Mouse (Mus musculus) hindbrain, embryonic 16.5 days (tissue): Measurements from ENCODE around the gene Rxfp4. TPM values are rescaled to one million over a fixed set of nuclear protein-coding genes. Genes with fewer than 3 reads are reported as not detected.
A peak's percentile ranks its signal among the peaks of the same experiment; 100 is the strongest.

Experiments used
- ATAC-seq: fragments of 200-750 bp; cut with Nextera tagmentation; 2 replicates; pipeline ENCODE4 v1.8.0; 2017; ENCODE audit warnings: moderate TSS enrichment, moderate library complexity
- H3K27ac ChIP-seq: fragments of 300-500 bp; sonication (generic); 2 replicates; pipeline ENCODE4 v1.5.1; 2014; ENCODE audit warnings: low read depth, mild to moderate bottlenecking, control low read depth, low read length, moderate library complexity
- H3K27me3 ChIP-seq: fragments of 300-500 bp; sonication (generic); replicated peaks from 2 replicates; pipeline ENCODE4 v1.6.1; 2014; ENCODE audit warnings: low read length; ENCODE audit not compliant: control insufficient read depth, insufficient read depth
- H3K36me3 ChIP-seq: fragments of 300-500 bp; sonication (generic); 2 replicates; pipeline ENCODE4 v1.6.1; 2014; ENCODE audit warnings: mild to moderate bottlenecking, low read length, moderate library complexity, mixed read lengths; ENCODE audit not compliant: control insufficient read depth, insufficient read depth
- H3K4me1 ChIP-seq: fragments of 300-500 bp; sonication (generic); 2 replicates; pipeline ENCODE4 v1.6.1; 2014; ENCODE audit warnings: low read depth, low read length; ENCODE audit not compliant: control insufficient read depth, insufficient read depth
- H3K4me2 ChIP-seq: fragments of 300-500 bp; sonication (generic); 2 replicates; pipeline ENCODE4 v1.6.1; 2014; ENCODE audit warnings: mild to moderate bottlenecking, low read length, control low read depth, moderate library complexity
- H3K4me3 ChIP-seq: fragments of 300-500 bp; sonication (generic); 2 replicates; pipeline ENCODE4 v1.5.1; 2014; ENCODE audit warnings: mild to moderate bottlenecking, low read length, control low read depth, moderate library complexity
- H3K9ac ChIP-seq: fragments of 300-500 bp; sonication (generic); 2 replicates; pipeline ENCODE4 v1.6.1; 2014; ENCODE audit warnings: low read depth, mild to moderate bottlenecking, control low read depth, low read length, moderate library complexity
- H3K9me3 ChIP-seq: fragments of 300-500 bp; sonication (generic); 2 replicates; pipeline ENCODE4 v1.6.1; 2014; ENCODE audit warnings: mild to moderate bottlenecking, low read length, moderate library complexity; ENCODE audit not compliant: control insufficient read depth
- WGBS: fragments of 180-500 bp; shearing (Covaris S2); extraction: QIAGEN DNeasy Blood & Tissue Kit; methylation state at CpG from one replicate; pipeline ENCODE4 v1.1.7; 2014; 5-methylcytosine and 5-hydroxymethylcytosine counted together
- polyA plus RNA-seq: library from polyadenylated mRNA; unstranded; fragments of >200 nt; fragmentation: Nextera tagmentation; extraction: Ambion mirVana; gene quantifications from 2 replicates; pipeline ENCODE4 v1.2.1, GENCODE M21; 2015

The Rxfp4 gene
- not detected in 2 replicates for polyA plus RNA-seq

DNA sequence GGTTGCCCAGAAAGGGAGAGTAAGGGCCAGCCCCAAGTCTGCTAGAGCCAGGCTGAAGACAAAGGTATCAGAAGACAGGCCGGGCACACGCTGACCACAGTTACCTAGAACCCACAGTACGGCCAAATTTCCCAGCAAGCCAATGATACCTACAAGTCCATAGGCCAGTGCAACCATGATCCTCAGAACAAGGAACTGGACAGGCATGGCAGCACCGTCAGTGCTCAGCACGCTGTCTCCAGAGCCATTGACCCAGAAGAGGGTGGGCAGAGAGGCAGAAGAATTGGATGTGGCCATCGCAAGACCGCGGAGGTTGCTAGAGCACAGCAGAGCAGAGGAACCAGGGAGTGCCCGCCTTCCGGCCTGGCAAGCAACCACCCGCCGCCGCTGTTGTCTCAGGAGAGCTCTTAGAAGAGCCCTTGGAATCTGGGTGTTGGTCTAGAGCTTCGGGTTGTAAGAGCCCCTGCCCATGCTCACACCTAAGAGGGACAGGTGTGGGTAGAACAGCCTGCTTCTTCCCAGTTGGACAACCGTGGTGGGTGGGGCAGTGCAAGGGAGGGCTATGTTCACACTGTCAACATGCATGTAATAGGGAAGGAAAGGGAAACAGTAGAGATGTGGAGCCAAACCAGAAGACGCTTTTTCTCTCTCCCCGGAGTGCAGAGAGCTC is at the start of gene Rxfp4:
Rxfp4 (minus strand) TSS at position 297 of the 670 bp plus-strand sequence.
- no peaks in the 10 kb centered on the region for H3K36me3 ChIP-seq
- no peaks in the 10 kb centered on the region for H3K27me3 ChIP-seq
- no peaks in the 10 kb centered on the region for H3K4me1 ChIP-seq
- H3K4me2 ChIP-seq = no peak within 1 kb of the TSS
- no peaks in the 10 kb centered on the region for H3K9me3 ChIP-seq
- no peak within 1 kb of the TSS for H3K9ac ChIP-seq
- ATAC-seq = no peak
- WGBS = 90% methylated on average over 17 of the region's 17 CpGs
- no peak within 1 kb of the TSS for H3K4me3 ChIP-seq
- H3K27ac ChIP-seq = no peak within 1 kb of the TSS

DNA sequence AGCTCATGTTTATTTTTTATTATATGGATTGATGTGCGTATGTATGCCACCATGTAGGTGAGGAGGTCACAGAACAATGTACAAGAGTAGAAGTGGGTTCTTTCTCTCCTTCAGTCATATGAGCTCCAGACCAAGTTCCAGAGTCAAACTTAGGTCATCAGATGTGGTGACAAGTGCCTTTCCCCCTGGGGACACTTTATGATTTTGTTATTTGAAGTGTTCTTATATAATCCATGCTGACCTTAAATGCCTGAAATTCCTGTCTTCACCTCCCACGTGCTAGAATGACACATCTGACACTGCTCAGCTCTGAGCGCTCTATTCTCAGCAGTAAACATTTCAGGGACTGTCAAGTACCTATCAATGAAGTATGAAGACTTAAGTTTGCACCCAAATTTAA is 48.3 kb upstream of the Rxfp4 start:
- Histone ChIP-seq H3K27me3 (no peaks in the 10 kb centered on the region), H3K4me2 (no peak overlapping the region), H3K4me3 (no peak overlapping the region), H3K27ac (no peak overlapping the region), H3K9me3 (no peaks in the 10 kb centered on the region), H3K9ac (no peak overlapping the region), H3K36me3 (peaks cover 45% of the 10 kb centered on the region), H3K4me1 (no peaks in the 10 kb centered on the region)
- WGBS = 90% methylated on average over 3 of the region's 3 CpGs
- ATAC-seq = no peak

DNA sequence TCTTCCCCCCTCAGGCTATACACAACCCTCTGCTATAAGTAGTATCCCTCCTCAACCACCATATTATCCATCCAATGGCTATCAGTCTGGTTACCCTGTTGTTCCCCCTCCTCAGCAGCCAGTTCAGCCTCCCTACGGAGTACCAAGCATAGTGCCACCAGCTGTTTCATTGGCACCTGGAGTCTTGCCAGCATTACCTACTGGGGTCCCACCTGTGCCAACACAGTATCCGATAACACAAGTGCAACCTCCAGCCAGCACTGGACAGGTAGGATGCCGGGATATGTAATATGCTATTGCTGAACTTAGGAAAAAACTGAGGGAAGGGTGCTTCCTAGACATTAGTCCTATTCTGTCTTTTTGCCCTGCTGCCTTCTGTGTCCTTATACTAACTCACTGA is 47.3 kb upstream of the Rxfp4 start:
- no peaks in the 10 kb centered on the region for H3K4me1 ChIP-seq
- ATAC-seq = no peak
- no peak overlapping the region for H3K9ac ChIP-seq
- H3K27me3 ChIP-seq = no peaks in the 10 kb centered on the region
- peaks cover 51% of the 10 kb centered on the region for H3K36me3 ChIP-seq
- 88% methylated on average over 3 of the region's 3 CpGs for WGBS
- H3K4me2 ChIP-seq = no peak overlapping the region
- H3K9me3 ChIP-seq = no peaks in the 10 kb centered on the region
- H3K27ac ChIP-seq = no peak overlapping the region
- no peak overlapping the region for H3K4me3 ChIP-seq

DNA sequence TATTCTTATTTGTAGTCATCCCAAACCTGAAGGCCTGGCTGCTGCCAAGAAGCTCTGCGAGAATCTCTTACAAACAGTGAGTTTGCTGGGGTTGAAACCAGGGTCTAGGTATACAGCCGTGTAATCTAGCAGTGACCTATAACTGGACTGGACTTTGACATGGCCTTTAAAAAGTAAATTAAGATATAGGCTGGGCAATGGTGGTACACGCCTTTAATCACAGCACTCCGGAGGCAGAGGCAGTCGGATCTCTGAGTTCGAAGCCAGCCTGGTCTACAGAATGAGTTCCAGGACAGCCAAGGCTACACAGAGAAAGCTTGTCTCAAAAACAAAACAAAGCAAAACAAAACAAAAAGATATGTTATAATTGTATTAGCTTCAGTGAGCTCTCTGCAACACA is 45.9 kb upstream of the Rxfp4 start:
- Histone ChIP-seq H3K4me2 (no peak overlapping the region), H3K27me3 (no peaks in the 10 kb centered on the region), H3K4me3 (no peak overlapping the region), H3K36me3 (peaks cover 55% of the 10 kb centered on the region), H3K9ac (no peak overlapping the region), H3K9me3 (no peaks in the 10 kb centered on the region), H3K4me1 (no peaks in the 10 kb centered on the region), H3K27ac (no peak overlapping the region)
- 97% methylated on average over 6 of the region's 6 CpGs for WGBS
- ATAC-seq = no peak

DNA sequence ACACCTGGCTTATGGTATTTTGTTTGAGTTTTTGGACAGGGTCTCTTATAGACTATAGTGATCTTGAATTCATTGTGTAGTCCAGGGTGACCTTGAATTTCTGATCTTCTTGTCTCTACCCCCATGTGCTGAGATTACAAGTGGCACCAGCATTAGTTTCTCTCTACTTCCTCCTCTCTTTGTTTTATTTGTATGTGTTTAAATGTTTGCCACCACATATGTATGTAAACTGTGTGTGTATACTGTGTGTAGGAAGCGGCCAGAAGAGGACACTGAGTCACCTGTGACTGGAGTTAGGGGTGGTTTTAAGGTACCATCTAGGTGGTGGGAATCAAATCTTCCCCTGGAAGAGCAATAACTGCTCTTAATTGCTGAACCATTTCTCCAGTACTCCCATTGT is 45.1 kb upstream of the Rxfp4 start:
- H3K27ac ChIP-seq = no peak overlapping the region

DNA sequence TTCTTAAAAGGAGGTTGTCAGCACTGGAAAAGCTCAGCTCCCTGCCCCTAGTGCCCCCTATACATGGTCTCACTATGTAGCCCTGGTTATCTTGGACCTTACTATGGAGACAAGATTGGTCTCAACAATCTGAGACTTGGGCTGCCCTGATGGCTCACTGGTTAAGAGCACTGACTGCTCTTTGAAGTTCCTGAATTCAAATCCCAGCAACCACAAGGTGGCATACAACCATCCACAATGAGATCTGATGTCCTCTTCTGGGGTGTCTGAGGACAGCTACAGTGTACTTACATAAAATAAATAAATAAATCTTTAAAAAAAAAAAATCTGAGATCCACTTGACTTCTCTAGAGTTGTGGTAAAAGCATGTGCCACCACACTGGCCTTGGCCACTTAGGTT is 42.6 kb upstream of the Rxfp4 start:
- no peak for ATAC-seq
- H3K27me3 ChIP-seq = no peaks in the 10 kb centered on the region
- H3K36me3 ChIP-seq = peaks cover 68% of the 10 kb centered on the region
- H3K9me3 ChIP-seq = no peaks in the 10 kb centered on the region
- no peak overlapping the region for H3K4me3 ChIP-seq
- no peak overlapping the region for H3K4me2 ChIP-seq
- no peak overlapping the region for H3K27ac ChIP-seq
- H3K4me1 ChIP-seq = no peaks in the 10 kb centered on the region
- no peak overlapping the region for H3K9ac ChIP-seq

More for the DNA sequence above, 45.1 kb upstream of the Rxfp4 start:
- Histone ChIP-seq H3K4me3 (no peak overlapping the region), H3K36me3 (peaks cover 59% of the 10 kb centered on the region), H3K9me3 (no peaks in the 10 kb centered on the region), H3K4me2 (no peak overlapping the region), H3K27me3 (no peaks in the 10 kb centered on the region), H3K9ac (no peak overlapping the region), H3K4me1 (no peaks in the 10 kb centered on the region)
- 96% methylated on average over 1 of the region's 1 CpGs for WGBS
- no peak for ATAC-seq

DNA sequence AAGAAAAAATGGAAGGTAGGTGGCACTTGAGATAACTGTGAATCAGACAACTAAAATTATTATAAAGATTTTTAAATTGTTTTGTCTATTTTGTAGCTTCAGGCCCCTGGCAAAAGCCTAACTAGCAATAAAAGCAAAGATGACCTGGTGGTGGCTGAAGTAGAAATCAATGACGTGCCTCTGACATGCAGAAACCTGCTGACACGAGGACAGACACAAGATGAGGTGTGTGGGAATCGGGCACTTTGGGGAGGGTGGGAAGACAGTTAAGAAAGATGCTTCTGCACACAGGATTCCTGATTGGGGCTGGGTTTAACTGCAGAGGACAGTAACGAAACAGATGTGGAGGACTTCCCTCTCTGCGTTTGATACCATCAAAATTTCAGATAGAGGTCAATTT is 36.1 kb upstream of the Rxfp4 start:
- peaks cover 34% of the 10 kb centered on the region for H3K36me3 ChIP-seq
- H3K4me3 ChIP-seq = no peak overlapping the region
- H3K4me1 ChIP-seq = peaks cover 21% of the 10 kb centered on the region
- no peak for ATAC-seq
- no peak overlapping the region for H3K9ac ChIP-seq
- no peaks in the 10 kb centered on the region for H3K27me3 ChIP-seq
- H3K4me2 ChIP-seq = no peak overlapping the region
- no peaks in the 10 kb centered on the region for H3K9me3 ChIP-seq
- 92% methylated on average over 5 of the region's 5 CpGs for WGBS
- H3K27ac ChIP-seq = no peak overlapping the region

DNA sequence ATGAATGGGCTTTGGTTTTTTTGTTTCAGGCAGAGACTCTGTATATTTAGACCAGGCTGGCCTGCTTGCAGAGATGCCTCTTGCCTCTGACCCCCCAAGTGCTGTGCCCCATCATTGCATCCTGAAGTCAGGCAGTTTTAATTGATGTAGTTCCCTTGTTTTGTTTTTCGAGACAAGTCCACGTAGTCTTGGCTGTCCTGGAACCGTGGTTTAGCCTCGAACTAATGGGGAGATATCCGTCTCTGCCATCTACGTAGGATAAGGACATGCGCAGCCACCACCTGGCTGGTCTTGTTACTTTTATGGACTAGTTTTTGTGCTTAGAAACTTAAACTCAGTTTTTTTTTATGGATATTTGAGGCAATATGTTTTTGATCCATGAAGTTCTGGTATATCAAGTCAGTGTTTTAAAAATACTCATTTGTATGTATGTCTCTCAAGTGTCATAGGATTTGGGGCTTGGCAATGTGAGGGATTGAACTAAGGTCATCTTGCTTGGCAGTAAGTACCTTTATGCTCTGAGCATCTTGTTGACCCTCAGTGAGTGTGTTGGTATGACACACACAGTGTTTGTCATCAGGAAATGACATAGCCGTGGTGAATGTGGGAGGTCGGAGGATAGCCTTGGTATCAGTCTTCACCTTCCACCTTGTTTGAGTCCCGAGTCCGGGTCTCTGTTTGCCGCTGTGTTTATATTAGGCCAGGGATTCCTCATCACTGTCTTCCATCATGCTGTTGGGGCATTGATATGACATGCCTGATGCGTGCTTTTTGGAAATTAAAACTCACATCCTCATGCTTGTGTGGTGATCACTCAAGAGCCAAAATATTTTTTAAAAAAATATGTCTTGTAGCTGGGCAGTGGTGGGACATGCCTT is 34.0 kb upstream of the Rxfp4 start:
- WGBS = 51% methylated on average over 13 of the region's 13 CpGs
- Histone ChIP-seq H3K9me3 (no peaks in the 10 kb centered on the region), H3K4me3 (peak overlapping the region; percentile 54), H3K4me2 (peak overlapping the region; percentile 89), H3K27me3 (no peaks in the 10 kb centered on the region), H3K36me3 (peaks cover 22% of the 10 kb centered on the region), H3K9ac (peak overlapping the region; percentile 91), H3K27ac (peak overlapping the region; percentile 97; the same call in 1 of the 2 replicates), H3K4me1 (peaks cover 21% of the 10 kb centered on the region)
- ATAC-seq = no peak

DNA sequence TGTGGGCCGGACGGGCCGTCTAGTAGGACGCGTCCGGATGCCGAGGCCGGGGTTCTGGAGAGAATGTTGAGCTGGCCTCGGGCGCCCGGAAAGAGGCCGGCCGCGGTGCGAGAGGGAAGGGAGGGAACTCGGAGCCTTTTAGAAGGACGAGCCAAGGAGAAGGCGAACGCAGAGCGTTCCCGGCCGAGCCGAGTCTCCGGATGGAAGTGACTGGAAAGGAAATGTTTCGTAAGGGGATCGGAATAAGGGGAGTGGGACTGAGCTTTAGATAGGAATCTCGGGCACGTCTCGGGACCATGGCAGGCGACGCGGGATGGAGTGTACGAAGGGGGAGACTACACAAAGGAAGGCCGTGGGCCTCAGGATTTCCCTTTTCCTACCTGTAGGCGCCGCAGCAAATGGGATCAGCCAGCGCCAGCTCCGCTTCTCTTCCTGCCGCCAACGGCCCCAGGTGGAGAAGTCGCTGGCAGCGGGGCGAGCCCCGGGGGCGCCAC is 33.1 kb upstream of the Rxfp4 start:
- Histone ChIP-seq H3K9me3 (no peaks in the 10 kb centered on the region), H3K4me1 (peaks cover 21% of the 10 kb centered on the region), H3K9ac (peak overlapping the region; percentile 91), H3K36me3 (peaks cover 19% of the 10 kb centered on the region), H3K27ac (peak overlapping the region; percentile 97), H3K4me3 (peak overlapping the region; percentile 54), H3K27me3 (no peaks in the 10 kb centered on the region), H3K4me2 (peak overlapping the region; percentile 89)
- ATAC-seq = peak; percentile 69
- WGBS = under 1% methylated on average over 43 of the region's 45 CpGs
